Mouse (Mus musculus) stomach, postnatal 0 days (tissue): ENCODE results near the gene Adamts5.

Source experiments
- CTCF ChIP-seq: IDR thresholded peaks from 2 replicates; pipeline ENCODE4 v1.5.1; 2016; ENCODE audit warnings: antibody characterized with exemption, low read depth, mild to moderate bottlenecking, moderate library complexity
- EP300 ChIP-seq: optimal IDR thresholded peaks from 2 replicates; pipeline ENCODE3; 2016; ENCODE audit warnings: antibody characterized with exemption

DNA sequence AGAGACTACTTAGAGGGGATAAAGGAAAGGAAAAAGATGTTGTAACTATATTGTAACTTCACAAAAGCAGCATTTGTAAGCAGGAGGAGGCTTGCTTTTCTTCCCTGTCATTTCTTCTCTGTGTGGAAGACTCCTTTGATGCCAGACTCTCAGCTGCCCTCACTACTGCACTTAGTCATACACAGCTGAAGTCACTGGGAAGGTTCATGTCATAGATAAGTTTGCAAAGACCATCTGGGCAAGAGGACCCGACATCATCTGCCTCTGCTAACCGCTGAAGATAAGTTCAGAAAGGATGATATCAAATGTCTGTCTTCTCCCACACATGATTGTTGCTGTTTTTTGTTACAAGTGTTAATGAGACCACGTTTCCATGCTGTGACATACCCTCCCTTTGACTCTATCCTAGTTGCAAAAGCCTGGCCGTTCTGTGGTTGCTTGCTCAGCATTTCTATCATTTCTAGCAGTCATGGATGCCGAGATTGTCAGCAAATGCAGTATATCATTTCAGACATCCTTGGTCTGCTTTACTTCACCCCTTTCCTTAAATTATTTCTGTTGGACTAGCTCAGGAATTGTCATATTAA is 79.2 kb downstream of the Adamts5 start:
- TF ChIP-seq EP300 = no peak
- TF ChIP-seq CTCF = no peak
